Mouse (Mus musculus): ENCODE data around the gene Abcc8.

The Abcc8 gene

DNA sequence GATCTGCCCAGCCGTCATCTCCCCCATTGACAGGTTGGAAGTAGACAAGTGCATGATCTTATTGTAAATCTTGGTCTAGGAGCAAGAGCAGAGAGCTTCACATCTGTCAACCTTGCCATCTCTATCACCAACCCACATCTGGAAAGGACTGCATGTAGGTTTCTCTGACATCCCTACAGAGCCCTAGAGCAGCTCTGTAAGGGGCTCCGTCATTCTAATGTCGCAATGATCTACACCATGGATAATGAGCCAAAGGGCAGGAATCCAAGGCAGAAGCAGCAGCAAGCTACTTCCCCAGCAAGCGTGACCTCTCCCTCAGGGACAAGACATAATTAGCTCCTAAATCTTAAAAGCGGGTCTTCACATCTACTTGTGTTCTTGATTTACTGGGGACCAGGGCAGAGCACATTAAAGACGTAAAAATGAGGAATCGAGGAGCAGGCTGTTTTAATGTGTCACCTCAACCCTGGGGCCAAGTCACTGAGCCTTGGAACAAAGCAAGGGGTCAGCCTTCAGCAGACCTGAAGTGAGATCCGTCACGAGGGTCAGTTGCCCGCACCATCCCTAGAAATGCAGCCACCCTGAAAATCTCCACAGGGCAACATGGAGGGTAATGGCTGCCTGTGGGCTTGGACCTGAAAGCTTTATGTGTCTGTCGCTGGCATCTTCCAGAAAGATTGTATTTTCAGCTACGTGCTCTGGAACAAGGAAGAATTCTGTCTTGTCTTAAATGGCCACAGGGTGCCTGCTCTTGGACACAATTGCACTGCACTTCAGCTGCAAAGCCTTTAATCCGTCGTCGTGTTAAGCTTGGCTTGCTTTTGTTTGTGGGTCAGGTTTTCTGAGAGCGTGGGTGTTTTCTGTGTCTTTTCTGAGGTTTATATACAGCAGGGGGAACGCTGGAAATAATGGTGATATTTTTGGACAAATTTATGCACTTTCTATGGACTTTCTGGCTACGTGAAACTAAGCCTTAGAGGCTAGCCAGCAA, 25.0 kb downstream of the Abcc8 start:
- DNase-seq (ENCODE audit: low spot score) = no peak

DNA sequence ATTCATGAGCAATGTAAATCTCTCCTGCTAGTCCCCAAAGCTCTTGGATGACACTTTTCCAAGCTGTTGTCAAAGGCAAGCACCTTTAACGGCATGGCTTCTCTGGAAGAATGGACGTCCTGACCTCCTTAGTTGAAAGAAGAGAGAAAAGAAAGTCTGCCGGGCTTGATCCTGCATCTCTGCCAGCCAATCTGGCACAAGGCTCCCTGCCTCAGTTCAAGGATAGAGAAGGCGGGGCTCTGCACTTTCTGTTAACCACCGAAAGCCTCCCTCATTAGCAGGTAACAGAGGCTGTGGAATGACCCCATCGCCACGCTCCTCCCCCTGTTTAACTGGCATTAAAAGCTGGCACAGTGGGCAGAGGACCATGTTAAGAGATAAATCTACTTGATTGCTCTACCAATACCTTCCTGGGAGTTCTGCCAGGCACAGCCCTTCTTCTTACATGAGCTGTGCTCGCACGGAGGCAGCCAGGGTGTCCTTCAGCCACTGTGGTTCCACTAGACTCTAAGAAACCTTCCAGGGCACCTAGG, 26.9 kb downstream of the Abcc8 start:
- no peak for DNase-seq (ENCODE audit: low spot score)

DNA sequence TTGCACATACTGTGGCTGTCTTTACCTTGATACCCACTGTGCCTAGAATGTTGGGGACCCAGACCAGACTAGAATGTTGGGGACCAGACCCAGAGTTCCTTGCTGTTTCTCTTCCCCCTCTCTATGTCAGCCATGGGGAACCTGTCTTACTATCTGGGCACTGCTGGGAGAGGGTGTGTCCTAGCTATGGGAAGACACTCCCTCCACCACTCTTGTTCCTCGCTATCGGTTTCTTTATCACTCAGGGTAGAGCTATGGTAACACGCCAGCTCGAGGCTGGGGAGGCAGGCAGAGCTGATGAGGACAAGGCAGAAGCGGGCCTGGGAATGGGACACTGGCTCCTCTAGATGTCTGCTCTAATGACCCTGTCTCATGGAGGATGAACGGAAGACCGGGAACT, 32.4 kb downstream of the Abcc8 start:
- no peak for DNase-seq (ENCODE audit: low spot score)

DNA sequence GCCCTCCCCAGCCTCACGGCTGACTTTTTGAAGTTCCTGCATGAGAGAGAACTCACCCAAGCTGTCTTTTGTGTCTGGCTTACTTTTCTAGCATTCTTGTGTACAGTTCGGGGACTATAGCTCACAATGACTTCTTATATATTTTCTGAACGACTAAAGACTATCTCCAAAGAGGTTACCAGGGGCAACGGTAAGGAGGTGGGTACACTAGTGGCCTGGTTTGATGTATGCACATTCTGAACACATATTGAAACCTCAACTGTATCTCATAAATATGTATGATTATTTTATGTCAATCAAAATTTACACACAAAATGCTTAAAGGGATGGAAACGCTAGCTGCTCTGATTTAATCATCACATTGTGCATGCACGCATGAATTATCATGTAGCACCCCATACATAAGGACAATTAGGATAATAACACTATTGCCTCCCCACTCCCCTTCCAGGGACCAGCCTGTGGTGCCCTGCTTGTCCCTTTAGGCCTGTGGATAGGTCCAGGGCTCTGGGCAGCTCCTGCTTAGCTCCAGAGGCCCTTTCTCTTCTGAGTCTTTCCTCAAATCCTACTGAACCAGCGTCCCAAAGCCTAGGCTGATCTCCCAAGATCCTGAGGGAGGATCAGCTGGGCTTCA, 33.0 kb downstream of the Abcc8 start:
- DNase-seq (ENCODE audit: low spot score) = no peak

DNA sequence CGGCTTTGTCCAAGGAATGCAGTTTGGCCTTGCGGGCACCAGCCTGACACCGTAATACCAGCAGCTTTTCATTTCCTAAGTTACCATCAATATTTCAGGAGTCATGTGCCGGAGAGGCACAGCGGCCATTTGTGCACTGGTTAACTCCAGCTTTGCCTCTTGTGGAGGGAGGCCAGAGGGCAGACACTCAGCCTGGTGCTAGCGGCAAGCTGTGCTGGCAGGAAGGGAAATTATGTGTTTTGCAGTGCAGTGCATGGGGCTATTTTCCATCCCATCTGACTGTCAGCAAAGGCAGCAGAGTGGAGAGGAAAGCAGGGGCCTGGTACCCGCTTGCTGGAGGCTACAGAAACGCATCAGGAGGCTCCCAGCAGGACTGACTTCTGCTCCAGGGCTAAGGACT, 35.8 kb downstream of the Abcc8 start:
- no peak for DNase-seq (ENCODE audit: low spot score)

DNA sequence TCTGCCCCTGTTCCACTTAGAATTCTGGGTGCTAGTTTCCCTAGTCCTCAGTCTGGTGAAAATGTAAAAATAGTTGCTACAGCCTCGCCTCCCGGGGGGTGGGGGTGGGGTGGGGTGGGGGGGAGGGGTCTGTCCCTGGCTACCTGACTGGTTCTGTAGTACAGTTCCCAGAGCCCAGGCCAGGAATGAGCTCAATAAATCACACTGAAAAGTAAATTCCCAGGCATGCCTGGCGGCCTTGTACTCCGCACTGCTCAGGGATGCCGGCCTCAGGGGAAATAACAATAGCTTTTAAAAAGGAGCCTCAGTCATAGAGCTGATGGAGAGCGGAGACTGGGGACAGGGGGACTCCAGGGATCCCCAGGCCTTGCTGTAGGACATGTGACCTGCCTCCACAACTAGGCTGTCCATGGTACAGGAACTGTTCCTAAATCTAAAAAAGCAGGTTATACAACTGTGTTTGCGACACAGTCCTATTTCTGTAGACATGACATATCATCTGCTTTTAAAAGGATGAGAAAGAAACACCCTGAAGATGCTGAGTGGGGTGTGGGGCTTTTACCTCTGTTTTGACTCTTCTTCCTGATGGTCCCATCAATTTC, 41.4 kb downstream of the Abcc8 start:
- DNase-seq (ENCODE audit: low spot score) = no peak

DNA sequence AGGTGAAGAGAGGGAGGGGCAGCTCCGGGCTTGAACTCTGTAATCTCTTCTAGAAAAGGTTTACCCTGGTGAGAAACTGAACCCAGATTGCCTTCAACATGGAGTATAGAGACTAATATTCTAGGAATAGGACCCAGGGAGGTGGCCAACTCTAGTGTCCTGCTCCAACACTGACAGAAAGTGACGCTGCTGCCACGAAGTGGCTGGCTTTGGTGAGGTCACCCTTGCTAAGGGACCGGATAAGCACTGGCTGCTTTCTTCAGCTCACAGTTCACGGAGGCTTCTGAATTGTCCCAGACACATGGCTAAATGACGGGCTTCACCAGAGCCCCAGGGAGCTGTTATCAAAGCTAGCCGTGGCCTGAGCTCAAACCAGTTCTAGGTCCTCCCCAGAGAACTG, 46.0 kb downstream of the Abcc8 start:
- DNase-seq (ENCODE audit: low spot score) = no peak

DNA sequence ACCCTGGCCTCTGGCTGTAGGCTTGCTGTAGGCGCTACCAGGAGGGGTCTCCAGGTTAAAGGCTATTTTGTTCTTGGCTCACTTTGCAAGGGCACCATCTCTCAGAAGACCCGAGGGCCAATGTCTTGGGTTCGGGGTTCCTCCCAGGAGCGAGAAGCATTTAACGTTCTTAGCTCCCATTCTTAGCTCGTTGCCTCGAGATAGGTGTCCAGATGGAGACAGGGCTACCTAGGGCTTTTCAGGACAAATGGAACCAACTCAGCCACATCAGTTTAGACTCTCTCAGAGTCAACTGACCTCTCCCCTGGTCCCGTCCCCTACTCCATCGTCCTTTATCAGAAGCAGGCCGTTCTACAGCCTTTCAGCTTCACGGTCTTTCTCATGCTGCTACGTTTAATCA, 47.6 kb downstream of the Abcc8 start:
- DNase-seq (ENCODE audit: low spot score) = no peak

DNA sequence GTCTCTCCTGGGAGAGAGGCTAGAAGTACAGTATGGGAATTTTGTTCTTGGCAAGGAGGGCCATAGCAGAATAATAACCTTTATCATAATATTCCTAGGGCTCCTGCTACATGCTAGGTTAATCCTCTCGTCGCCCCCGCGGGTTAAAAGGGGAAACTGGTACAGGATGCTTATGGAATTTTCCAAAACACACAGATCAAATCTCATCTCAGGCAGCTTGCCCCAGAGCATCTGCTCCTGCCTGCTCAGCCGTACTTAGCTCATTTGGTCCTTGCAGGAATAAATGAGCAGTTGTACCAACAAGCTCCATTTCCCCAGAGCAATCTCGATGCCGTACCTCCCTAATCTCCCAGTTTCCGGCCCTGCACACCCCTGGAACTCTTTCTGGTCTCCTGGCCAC, 48.0 kb downstream of the Abcc8 start:
- DNase-seq (ENCODE audit: low spot score) = no peak

DNA sequence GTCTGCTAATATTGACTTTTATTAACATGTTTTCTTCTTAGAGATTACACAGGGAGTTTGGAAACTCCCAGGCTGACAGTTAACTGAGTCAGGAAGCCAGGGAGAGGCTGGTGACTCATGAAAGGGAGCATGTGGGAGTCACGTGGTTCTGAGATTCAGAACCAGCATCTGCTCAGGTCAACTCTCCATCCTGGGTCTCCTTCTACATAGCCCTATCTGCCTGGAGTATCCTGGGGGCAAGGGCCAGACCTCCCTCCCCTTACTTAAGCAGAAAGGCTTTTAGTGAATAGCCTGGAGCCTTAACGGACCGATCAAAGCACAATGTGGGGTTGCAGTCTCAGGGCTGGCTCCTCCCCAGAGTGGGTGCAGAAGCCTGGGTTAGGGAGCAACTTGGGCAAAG, 48.6 kb downstream of the Abcc8 start:
- DNase-seq (ENCODE audit: low spot score) = peak; percentile 5

DNA sequence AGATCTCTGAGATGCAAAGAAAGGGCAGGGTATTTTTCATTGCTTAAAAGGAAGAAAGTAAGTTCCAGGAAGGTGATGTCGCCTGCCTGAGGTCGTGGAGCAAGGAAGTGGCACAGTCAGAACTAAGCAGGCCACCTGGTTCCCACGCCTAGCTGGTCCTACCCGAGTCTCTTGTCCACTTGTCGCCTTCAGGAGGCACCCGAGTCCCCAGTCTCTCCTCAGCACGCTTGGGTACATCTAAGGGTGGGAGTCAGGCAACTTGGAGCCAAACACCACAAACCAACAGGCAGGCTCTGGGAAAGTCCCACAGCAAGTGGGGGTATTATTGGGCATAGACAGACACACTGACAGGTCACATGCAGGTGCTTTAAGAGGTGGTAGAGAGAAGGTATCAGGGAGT, 49.1 kb downstream of the Abcc8 start:
- no peak for DNase-seq (ENCODE audit: low spot score)

DNA sequence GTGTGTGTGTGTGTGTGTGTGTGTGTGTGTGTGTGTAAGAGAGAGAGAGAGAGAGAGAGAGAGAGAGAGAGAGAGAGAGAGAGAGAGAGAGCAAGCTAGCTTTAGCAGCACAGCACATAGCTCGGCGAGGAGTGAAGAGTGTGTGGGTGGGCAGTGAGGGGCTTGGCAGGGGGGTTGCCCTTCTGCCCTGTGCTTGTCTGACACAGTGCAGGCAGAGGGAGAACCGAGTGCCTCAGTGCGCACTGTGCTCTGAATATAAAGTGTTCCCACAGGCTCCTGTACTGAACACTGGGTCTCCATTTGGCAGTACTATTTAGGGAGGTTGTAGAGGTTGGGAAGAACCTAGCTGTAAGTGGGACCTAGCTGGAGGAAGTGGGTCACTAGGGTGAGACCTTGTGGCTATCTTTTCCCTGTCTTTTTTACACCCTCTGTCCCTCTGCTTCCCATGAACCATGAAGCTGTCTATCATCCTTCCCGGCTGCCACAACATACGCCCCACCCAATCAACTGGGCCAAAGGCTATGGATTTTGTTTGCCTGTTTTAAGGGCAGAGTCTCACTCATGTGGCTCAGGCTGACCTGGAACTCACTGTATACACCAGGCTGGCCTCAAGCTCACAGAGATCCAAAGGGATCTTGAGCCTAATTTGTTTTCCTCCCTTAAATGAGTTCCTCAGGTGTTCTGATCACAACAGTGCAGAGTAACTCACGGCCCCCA, 50.2 kb downstream of the Abcc8 start:
- peak; percentile 4 for DNase-seq (ENCODE audit: low spot score)

DNA sequence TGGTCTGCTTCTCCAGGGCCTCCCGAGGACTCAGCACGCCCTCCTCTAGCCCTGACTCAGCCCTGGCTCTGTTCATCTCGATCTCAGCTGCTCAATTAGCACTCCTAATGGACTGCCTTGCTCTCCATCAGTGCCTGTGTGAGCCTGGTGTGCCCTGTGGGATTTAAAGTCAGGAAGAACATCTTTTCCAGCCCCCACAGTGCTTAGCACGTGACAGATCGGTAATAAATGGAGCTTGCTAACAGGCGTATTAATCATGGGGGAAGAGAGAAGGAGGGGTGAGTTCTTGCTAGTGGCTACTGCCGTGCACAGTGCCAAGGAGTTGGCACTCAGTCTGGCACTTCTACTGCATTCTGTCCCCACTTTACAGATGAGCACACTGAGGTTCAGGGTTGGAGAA, 51.6 kb downstream of the Abcc8 start:
- no peak for DNase-seq (ENCODE audit: low spot score)

DNA sequence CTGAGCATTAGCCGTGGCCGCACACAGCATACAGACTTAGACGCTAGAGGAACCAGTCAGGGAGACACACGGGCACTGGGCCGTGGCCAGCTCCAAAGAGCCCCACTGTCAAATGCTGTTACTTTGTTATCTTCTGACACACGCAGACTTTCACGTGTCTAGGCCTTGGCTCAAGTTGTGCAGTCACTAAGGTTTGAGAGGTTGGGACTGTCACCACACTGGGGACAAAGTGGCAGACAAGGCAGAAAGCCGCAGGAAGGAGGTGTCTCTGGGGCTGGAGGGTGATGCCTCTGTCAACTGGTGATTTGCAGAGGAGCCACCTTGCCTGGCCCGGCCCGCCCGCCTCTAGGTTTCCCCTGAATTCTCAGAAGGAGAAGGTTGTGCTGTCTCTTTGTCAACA, 54.5 kb downstream of the Abcc8 start:
- DNase-seq (ENCODE audit: low spot score) = no peak

DNA sequence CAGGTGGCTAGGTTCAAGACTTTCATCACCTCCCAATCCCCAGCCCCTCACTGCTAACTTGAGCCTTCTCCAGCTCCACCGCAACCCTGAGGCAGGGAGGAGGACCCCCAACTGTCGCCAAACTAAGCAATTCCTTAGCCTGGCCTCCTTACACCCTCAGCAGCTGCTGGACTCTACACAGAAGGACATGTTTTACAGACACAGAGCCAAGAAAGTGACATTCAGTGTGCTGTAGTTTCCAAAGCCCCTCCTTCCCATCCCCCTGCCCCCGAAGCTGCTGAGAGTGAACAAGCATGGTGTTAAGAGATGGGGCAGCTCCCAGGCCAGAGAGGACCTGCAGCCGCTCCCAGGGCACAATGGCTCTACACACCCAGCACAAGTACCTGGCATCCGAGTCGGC, 55.4 kb downstream of the Abcc8 start:
- DNase-seq (ENCODE audit: low spot score) = no peak

DNA sequence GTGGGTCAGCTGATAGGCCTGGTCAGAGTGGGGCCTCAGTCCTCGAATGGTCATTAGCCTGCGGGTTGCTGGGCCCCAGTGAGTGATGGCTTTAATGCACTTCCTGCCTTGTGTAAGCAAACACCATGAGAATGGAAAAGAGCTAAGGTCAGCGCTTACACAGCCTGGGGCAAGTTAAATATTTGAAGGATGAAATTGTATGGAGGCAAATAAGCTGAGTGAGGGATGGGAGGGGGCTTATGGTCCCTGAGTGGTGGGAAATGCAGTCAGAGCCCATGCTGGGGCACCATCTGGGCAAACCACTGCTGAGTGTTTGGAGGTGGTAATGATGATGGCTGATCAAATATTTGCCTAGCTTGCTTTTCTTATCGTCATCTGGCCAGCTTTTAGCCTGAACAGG, 56.9 kb downstream of the Abcc8 start:
- DNase-seq (ENCODE audit: low spot score) = no peak

DNA sequence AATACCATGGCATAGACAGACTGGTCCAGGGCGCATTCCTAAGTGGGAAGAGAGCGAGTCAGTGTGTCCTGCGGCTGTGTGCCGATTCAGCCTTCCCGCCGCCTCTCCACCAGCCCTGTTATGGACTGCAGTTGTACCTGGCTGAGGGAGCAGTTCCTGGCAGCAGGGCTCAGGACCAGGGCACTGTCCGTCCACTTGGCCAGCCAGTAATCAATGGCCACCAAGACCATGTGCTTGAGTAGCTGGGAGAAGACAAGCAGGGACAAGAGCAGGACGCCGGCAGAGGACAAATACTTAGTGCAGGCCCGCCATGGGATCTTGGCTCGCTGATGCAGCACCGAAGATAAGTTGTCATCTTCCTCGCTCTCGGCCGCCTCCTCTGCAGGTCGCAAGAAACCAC, 62.8 kb downstream of the Abcc8 start:
- no peak for DNase-seq (ENCODE audit: low spot score)

DNA sequence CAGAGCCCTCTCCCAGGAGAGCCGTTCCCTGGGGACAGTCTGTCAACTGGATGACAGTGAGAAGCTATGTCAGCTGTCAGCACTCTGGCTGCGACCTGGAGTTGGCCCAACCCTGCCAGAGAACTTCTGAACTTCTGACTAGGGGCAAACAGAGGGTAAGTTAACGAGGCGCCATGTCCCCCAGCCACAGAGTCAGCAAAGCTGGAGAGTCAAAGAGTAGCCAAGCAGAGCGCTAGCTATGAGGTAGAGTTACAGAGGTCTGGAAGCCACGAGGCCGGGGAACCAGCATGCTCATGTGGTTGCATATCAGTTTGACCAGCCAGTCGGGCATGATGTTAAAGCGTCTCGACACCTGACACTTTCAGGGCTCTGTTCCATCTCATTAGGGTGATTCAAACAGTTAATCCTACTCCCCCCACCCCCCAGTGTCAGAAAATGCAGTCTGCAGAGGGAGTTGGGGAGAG, 63.7 kb downstream of the Abcc8 start:
- no peak for DNase-seq (ENCODE audit: low spot score)

DNA sequence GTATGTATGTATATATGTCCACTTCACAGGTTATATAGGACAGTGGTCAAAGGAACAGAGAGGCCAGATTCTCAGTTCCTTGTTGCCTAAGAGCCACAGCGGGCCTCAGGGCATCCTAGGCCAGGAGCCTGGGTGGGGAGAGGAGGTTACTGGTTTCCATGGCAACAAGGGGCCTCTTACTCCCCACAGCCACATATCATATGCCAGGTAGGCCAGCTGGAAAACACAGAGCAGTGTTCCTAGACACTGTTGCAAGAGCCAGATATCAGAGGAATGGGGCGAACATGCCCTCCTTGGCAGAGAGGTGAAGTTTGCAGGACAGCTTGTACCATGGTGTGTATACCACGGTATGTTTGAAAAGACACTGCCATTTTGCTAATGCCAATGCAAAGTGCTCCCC, 66.4 kb downstream of the Abcc8 start:
- DNase-seq (ENCODE audit: low spot score) = no peak

DNA sequence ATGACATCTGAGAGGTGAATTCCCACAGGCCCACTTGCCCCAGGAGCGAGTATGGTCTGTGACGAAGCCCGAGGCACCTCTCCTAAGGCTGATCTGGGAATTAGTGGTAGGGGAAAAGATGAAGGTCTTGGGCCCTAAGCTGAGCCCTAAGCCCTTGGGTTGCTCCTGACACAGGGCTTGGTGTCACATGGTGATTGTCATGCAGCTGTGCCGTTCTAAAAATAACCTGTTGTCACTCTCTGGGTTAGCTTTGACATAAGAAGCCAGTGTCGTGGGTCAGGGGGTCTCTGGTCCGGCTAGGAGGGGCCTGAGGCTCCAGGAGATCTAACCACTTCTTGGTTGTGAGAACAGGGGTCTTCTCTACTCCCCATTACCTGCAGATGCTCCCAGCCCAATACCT, 67.9 kb downstream of the Abcc8 start:
- DNase-seq (ENCODE audit: low spot score) = no peak

DNA sequence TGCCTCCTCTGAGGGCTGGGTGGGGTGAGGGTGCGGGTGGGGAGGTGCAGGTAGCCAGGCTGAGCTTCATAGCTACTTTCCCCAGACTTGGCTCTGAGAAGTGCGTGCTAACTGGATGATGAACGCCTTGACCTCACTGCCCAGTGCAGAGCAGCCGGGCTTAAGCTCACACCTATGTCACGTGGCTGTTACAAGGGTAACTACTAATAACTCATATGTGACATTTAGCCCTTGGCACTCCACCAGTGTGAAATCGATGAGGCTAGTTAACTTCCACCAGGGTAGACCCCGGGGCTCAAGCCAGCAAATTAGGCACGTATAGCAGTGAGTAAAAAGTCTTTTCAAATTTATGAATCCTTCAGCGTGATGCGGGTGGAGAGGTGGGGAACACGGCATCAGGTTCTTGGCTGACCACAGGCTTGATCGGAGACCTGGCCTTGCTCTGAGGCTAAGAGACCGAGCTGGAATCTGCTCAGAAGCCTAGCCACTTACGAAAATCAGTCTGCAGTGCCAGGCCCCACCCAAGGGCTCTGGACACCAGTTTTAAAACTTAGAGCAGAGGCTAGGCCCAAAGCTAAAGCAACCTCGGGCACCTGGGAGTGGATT, 68.5 kb downstream of the Abcc8 start:
- DNase-seq (ENCODE audit: low spot score) = no peak

DNA sequence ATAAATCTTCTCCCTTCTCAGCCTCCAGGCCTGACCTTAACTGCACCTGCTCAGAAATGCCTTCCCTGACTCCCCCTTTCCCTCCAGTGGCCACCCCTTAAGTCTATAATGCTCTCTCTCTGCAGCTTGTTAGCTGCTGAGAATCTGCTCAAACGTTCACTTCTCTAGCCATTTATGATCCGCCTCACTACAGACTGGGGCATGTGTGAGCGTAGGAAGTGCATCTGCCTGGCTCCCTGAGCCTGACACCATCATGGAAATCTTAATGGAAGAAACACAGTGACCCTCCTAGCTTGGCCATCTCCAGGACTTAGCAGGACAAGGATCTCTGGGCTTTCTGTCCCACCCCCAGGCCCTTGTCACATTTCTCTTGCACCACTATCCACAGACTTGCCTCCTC, 69.8 kb downstream of the Abcc8 start:
- no peak for DNase-seq (ENCODE audit: low spot score)

Data from adipocyte (in vitro differentiated cells).